Mouse (Mus musculus) forebrain, embryonic 11.5 days (tissue): ENCODE data around the gene Hist1h2ag. TPM values are rescaled to one million over a fixed set of nuclear protein-coding genes. Genes with fewer than 3 reads are reported as not detected.

Experiments used
- ATAC-seq: fragments of 200-750 bp; cut with Nextera tagmentation; replicated peaks from 2 replicates; pipeline ENCODE4 v1.8.0; 2017; ENCODE audit warnings: moderate TSS enrichment; ENCODE audit not compliant: low FRiP score
- DNase-seq: peaks from one replicate; pipeline ENCODE4 v3.0.0-alpha.2; 2017; ENCODE audit warnings: low spot score
- H3K27ac ChIP-seq: fragments of 300-500 bp; sonication (generic); 2 replicates; pipeline ENCODE4 v1.5.1; 2014; ENCODE audit warnings: low read depth, low read length
- H3K27me3 ChIP-seq: fragments of 300-500 bp; sonication (generic); 2 replicates; pipeline ENCODE4 v1.6.1; 2014; ENCODE audit warnings: mild to moderate bottlenecking, low read length, mixed read lengths; ENCODE audit not compliant: control insufficient read depth, insufficient read depth
- H3K36me3 ChIP-seq: fragments of 300-500 bp; sonication (generic); 2 replicates; pipeline ENCODE4 v1.6.1; 2014; ENCODE audit warnings: mild to moderate bottlenecking, low read length, moderate library complexity, mixed read lengths; ENCODE audit not compliant: control insufficient read depth, insufficient read depth
- H3K4me1 ChIP-seq: fragments of 300-500 bp; sonication (generic); replicated peaks from 2 replicates; pipeline ENCODE4 v1.6.1; 2014; ENCODE audit warnings: low read length, mixed read lengths; ENCODE audit not compliant: control insufficient read depth, insufficient read depth
- H3K4me2 ChIP-seq: fragments of 300-500 bp; sonication (generic); 2 replicates; pipeline ENCODE4 v1.6.1; 2014; ENCODE audit warnings: low read depth, mild to moderate bottlenecking, low read length, moderate library complexity, mixed read lengths; ENCODE audit not compliant: severe bottlenecking
- H3K4me3 ChIP-seq: fragments of 300-500 bp; sonication (generic); 2 replicates; pipeline ENCODE4 v1.5.1; 2014; ENCODE audit warnings: low read depth, low read length
- H3K9ac ChIP-seq: fragments of 300-500 bp; sonication (generic); 2 replicates; pipeline ENCODE4 v1.6.1; 2014; ENCODE audit warnings: low read length
- H3K9me3 ChIP-seq: fragments of 300-500 bp; sonication (generic); 2 replicates; pipeline ENCODE4 v1.6.1; 2016; ENCODE audit warnings: low read length, mixed read lengths; ENCODE audit not compliant: control insufficient read depth
- WGBS: fragments of 180-500 bp; shearing (Covaris S2); extraction: QIAGEN DNeasy Blood & Tissue Kit; methylation state at CpG from one replicate; pipeline ENCODE4 v1.1.7; 2014; 5-methylcytosine and 5-hydroxymethylcytosine counted together
- polyA plus RNA-seq: library from polyadenylated mRNA; unstranded; fragments of >200 nt; fragmentation: Nextera tagmentation; extraction: Ambion mirVana; gene quantifications from 2 replicates; pipeline ENCODE4 v1.2.1, GENCODE M21; 2014

Hist1h2ag gene
- polyA plus RNA-seq, 1 experiment from 2014 or later: 67.2 TPM

- DNase-seq (no peak), ATAC-seq (peak; percentile 36; the same call in 1 of the 2 replicates)
- 0 out of 2 replicates have a peak, but pooled peaks cover under 1% of the 10 kb centered on the region for H3K4me1 ChIP-seq
- WGBS: 0% methylated on average over 11 of the region's 11 CpGs
- no peaks in the 10 kb centered on the region for H3K9me3 ChIP-seq
- H3K36me3 ChIP-seq: no peaks in the 10 kb centered on the region
- H3K27ac ChIP-seq: no peak overlapping the region
- H3K27me3 ChIP-seq: peaks cover 5% of the 10 kb centered on the region; the same call in 1 of the 2 replicates
- H3K4me2 ChIP-seq: peak overlapping the region; percentile 78
- H3K9ac ChIP-seq: peak overlapping the region; percentile 49
- peak overlapping the region; percentile 46 for H3K4me3 ChIP-seq
Measured at GRCm38 (mm10) chr13:22021581-22021980, 21.2 kb downstream of the Hist1h2ag start.

GRCm38 (mm10) chr13:22020901-22021339 lies 21.8 kb downstream of the Hist1h2ag start:
- no peak overlapping the region for H3K27ac ChIP-seq
- H3K4me2 ChIP-seq: peak overlapping the region; percentile 78
- peak overlapping the region; percentile 46 for H3K4me3 ChIP-seq
- H3K4me1 ChIP-seq: no peaks in the 10 kb centered on the region
- H3K9me3 ChIP-seq: no peaks in the 10 kb centered on the region
- ATAC-seq (peak; percentile 77), DNase-seq (peak; percentile 80)
- H3K27me3 ChIP-seq: peaks cover 7% of the 10 kb centered on the region; the same call in 1 of the 2 replicates
- no peaks in the 10 kb centered on the region for H3K36me3 ChIP-seq
- under 1% methylated on average over 8 of the region's 8 CpGs for WGBS
- no peak overlapping the region; the same call in 1 of the 2 replicates for H3K9ac ChIP-seq

- no peaks in the 10 kb centered on the region for H3K4me1 ChIP-seq
- H3K9me3 ChIP-seq: no peaks in the 10 kb centered on the region
- no peak overlapping the region for H3K27ac ChIP-seq
- under 1% methylated on average over 44 of the region's 44 CpGs for WGBS
- peaks cover 11% of the 10 kb centered on the region for H3K27me3 ChIP-seq
- H3K4me2 ChIP-seq: peak overlapping the region; percentile 78
- peak overlapping the region; percentile 46 for H3K4me3 ChIP-seq
- no peak for DNase-seq
- peak; percentile 62 for ATAC-seq
- H3K36me3 ChIP-seq: no peaks in the 10 kb centered on the region
- peak overlapping the region; percentile 51 for H3K9ac ChIP-seq
Measured at GRCm38 (mm10) chr13:22019934-22020835, 22.6 kb downstream of the Hist1h2ag start.

- H3K9ac ChIP-seq: no peak overlapping the region
- peak; percentile 90 for DNase-seq
- H3K4me1 ChIP-seq: no peaks in the 10 kb centered on the region
- ATAC-seq: peak; percentile 74
- no peak overlapping the region for H3K4me2 ChIP-seq
- no peaks in the 10 kb centered on the region for H3K9me3 ChIP-seq
- peaks cover 40% of the 10 kb centered on the region for H3K27me3 ChIP-seq
- no peak overlapping the region for H3K27ac ChIP-seq
- WGBS: 14% methylated on average over 27 of the region's 27 CpGs
- H3K4me3 ChIP-seq: no peak overlapping the region
- H3K36me3 ChIP-seq: no peaks in the 10 kb centered on the region
Measured at GRCm38 (mm10) chr13:22015479-22016450, 27.0 kb downstream of the Hist1h2ag start.

- H3K4me2 ChIP-seq: peak overlapping the region; percentile 29; the same call in 1 of the 2 replicates
- 14% methylated on average over 17 of the region's 17 CpGs for WGBS
- H3K4me1 ChIP-seq: no peaks in the 10 kb centered on the region
- H3K9me3 ChIP-seq: no peaks in the 10 kb centered on the region
- H3K9ac ChIP-seq: no peak overlapping the region
- DNase-seq: no peak
- H3K27me3 ChIP-seq: peaks cover 53% of the 10 kb centered on the region
- no peak for ATAC-seq
- H3K27ac ChIP-seq: no peak overlapping the region
- no peaks in the 10 kb centered on the region for H3K36me3 ChIP-seq
- H3K4me3 ChIP-seq: peak overlapping the region; percentile 5; the same call in 1 of the 2 replicates
Measured at GRCm38 (mm10) chr13:22014411-22014845, 28.3 kb downstream of the Hist1h2ag start.

GRCm38 (mm10) chr13:22013716-22014115 lies 29.0 kb downstream of the Hist1h2ag start:
- WGBS: 23% methylated on average over 13 of the region's 13 CpGs
- H3K4me2 ChIP-seq: no peak overlapping the region
- H3K4me3 ChIP-seq: no peak overlapping the region
- H3K9ac ChIP-seq: no peak overlapping the region
- DNase-seq: no peak
- peaks cover 55% of the 10 kb centered on the region for H3K27me3 ChIP-seq
- no peaks in the 10 kb centered on the region for H3K4me1 ChIP-seq
- H3K27ac ChIP-seq: no peak overlapping the region
- no peaks in the 10 kb centered on the region for H3K36me3 ChIP-seq
- ATAC-seq: no peak
- H3K9me3 ChIP-seq: no peaks in the 10 kb centered on the region

- Histone ChIP-seq H3K4me3 (no peak within 1 kb of the TSS), H3K4me2 (no peak within 1 kb of the TSS), H3K27ac (no peak within 1 kb of the TSS), H3K27me3 (peaks cover 84% of the 10 kb centered on the region), H3K9ac (no peak within 1 kb of the TSS), H3K36me3 (no peaks in the 10 kb centered on the region), H3K4me1 (peaks cover 12% of the 10 kb centered on the region; the same call in 1 of the 2 replicates), H3K9me3 (no peaks in the 10 kb centered on the region)
- no peak for ATAC-seq
- DNase-seq: no peak
- 37% methylated on average over 7 of the region's 7 CpGs for WGBS
Measured at GRCm38 (mm10) chr13:22009642-22010041, 33.1 kb downstream of the Hist1h2ag start, which contains the start of gene Prss16. TSS of gene Prss16 (minus strand) at chr13:22009742.

GRCm38 (mm10) chr13:22008707-22009106 lies 34.0 kb downstream of the Hist1h2ag start:
- Histone ChIP-seq H3K4me2 (no peak overlapping the region), H3K9me3 (no peaks in the 10 kb centered on the region), H3K27ac (no peak overlapping the region), H3K9ac (no peak overlapping the region), H3K4me3 (no peak overlapping the region), H3K36me3 (no peaks in the 10 kb centered on the region), H3K27me3 (peaks cover 85% of the 10 kb centered on the region), H3K4me1 (peaks cover 12% of the 10 kb centered on the region; the same call in 1 of the 2 replicates)
- DNase-seq: no peak
- WGBS: 69% methylated on average over 3 of the region's 3 CpGs
- ATAC-seq: no peak
